Mouse (Mus musculus): ENCODE results near the gene Grb10. TPM values are rescaled to one million over a fixed set of nuclear protein-coding genes. Genes with fewer than 3 reads are reported as not detected.

Gene Grb10
- polyA plus RNA-seq, 1 experiment from 2014 or later, result 654 TPM

DNA sequence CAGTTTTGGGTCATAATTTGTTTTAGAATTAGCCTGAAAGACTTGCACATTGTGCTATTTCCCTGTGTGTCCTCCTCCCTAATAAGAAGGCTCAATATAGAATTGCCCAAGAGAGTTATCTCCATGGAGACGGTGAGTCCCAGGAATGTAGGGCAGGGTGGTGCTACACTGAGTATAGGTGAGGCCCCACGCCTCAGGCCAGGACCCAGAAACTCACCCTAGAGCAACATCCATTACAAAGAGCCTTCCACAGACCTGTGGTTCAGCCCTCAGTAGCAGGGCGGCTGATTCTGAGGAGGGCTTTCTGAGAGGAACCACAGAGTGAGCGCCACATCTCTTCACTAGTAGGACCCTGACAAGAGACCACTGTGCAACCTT, 89.5 kb downstream of the Grb10 start:
- no peaks in the 10 kb centered on the region for H3K27me3 ChIP-seq (ENCODE audit: insufficient read depth, poor library complexity, severe bottlenecking)
- peaks cover 80% of the 10 kb centered on the region for H3K36me3 ChIP-seq
- peaks cover 47% of the 10 kb centered on the region for H3K4me1 ChIP-seq
- 56% methylated on average over 4 of the region's 4 CpGs for WGBS
- no peak overlapping the region for H3K4me3 ChIP-seq
- no peak for DNase-seq (ENCODE audit: low spot score)
- H3K27ac ChIP-seq, result peak overlapping the region; percentile 87
- H3K9me3 ChIP-seq, result no peaks in the 10 kb centered on the region

DNA sequence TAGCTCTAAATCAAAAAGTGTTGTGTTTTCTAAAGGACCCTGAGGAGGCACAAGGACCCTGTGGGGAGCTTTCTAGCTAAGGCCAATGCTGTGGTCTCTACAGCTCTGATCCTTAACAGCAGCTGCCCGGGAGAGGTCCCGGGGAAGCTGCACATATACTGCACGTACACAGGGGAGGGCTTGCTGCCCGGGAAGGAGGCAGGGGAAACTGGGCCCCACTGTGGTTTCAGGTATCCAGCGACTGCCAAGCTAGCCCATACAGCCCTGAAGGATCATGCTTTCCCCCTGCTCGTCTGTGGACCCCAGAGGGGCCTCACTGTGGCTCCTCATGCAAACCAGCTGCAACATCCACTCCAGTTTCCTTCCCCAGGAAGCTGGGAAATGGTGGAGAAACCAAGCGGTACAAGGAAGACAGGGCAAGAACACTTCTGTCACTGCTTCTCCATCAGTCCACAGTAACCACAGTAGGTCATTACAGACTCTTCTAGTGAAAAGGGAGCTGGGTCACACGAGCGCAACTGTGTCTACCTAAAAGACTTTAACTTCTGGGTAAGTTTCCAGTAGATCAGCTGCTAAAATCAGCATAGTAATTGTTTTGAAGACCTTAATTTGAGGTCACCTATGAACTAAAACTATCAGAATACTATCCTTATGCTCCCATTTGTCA, 90.0 kb downstream of the Grb10 start:
- Histone ChIP-seq H3K9me3 (no peaks in the 10 kb centered on the region), H3K27me3 (ENCODE audit: insufficient read depth, poor library complexity, severe bottlenecking) (no peaks in the 10 kb centered on the region), H3K4me1 (peaks cover 41% of the 10 kb centered on the region), H3K36me3 (peaks cover 83% of the 10 kb centered on the region), H3K27ac (peak overlapping the region; percentile 87), H3K4me3 (peak overlapping the region; percentile 3; the same call in 1 of the 2 replicates)
- no peak for DNase-seq (ENCODE audit: low spot score)
- WGBS, result 46% methylated on average over 9 of the region's 9 CpGs

DNA sequence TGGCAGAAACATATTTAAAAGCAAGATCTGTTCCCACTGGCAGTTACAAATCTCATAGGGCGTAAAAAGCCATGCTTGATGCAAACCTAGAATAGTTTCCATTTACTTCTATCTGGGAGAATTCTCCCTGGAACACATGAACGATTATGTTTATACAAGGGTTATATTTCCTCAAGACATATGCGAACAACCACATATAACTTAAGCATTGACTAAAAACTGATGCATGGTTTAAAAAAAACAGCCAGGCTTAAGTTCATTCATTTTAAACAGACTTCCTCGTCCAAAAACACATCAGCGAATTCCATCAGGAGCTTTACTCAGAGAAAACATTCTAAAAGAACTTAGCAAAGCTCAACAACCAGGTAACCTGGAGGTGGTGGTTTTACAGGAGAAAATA, 90.6 kb downstream of the Grb10 start:
- Histone ChIP-seq H3K4me3 (no peak overlapping the region), H3K4me1 (peaks cover 43% of the 10 kb centered on the region), H3K9me3 (no peaks in the 10 kb centered on the region), H3K36me3 (peaks cover 86% of the 10 kb centered on the region), H3K27ac (peak overlapping the region; percentile 87), H3K27me3 (ENCODE audit: insufficient read depth, poor library complexity, severe bottlenecking) (no peaks in the 10 kb centered on the region)
- WGBS, result 84% methylated on average over 5 of the region's 5 CpGs
- DNase-seq (ENCODE audit: low spot score), result no peak

DNA sequence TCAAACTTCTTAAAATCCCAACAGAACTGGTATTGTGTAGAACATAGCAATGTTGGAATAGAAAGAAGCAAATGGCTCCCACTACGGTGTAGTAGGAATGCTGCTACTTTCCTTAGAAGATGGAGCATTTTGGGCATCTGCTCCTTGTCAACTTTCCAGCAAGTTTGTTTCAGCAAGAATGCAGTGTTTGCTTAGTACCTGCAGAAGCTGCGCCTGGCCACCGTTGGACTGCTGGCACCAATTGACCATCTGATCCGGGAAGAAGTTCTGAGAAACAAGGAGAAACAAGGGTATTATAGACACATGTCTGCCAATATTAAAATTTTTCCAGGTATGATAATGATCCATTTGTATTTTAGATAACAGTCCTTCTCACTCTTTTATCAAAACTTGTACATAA, 92.7 kb downstream of the Grb10 start:
- Histone ChIP-seq H3K27me3 (ENCODE audit: insufficient read depth, poor library complexity, severe bottlenecking) (no peaks in the 10 kb centered on the region), H3K27ac (no peak overlapping the region), H3K4me1 (peaks cover 34% of the 10 kb centered on the region), H3K4me3 (no peak overlapping the region), H3K9me3 (no peaks in the 10 kb centered on the region), H3K36me3 (peaks cover 88% of the 10 kb centered on the region)
- WGBS, result 84% methylated on average over 4 of the region's 4 CpGs
- no peak for DNase-seq (ENCODE audit: low spot score)

DNA sequence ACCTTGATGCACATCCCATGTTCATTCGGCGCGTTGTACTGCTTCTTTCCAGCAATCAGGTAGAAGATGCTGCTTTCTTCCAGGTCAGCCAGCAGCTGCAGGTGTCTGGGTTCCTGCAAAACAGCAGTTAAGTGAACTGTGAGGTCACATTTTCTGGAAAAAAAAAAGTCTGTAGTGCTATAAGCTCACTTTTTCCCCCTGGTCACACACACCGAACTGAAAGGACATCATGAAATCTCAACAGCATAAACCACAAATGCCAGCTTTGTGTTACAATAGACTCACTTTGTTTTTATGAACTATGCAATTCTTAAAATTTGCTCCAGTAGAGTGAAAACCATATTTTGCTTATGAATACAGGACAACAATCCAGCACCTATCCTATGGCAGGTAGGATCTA, 93.7 kb downstream of the Grb10 start:
- WGBS, result 92% methylated on average over 4 of the region's 4 CpGs
- Histone ChIP-seq H3K27me3 (ENCODE audit: insufficient read depth, poor library complexity, severe bottlenecking) (no peaks in the 10 kb centered on the region), H3K36me3 (peaks cover 85% of the 10 kb centered on the region), H3K27ac (no peak overlapping the region), H3K4me1 (peaks cover 27% of the 10 kb centered on the region), H3K9me3 (no peaks in the 10 kb centered on the region), H3K4me3 (no peak overlapping the region)
- no peak for DNase-seq (ENCODE audit: low spot score)

DNA sequence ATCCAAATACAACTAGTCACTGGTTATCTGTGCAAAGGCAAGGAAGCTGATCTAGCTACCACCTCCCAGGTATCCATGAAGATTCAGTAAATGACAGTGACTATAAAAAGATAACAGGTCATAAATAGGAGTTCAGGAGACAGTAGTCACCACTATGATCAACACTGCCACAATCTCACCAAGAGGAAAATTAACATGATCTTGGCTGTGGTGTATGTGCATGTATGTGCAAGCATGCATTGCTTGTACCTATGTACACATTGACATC, 94.5 kb downstream of the Grb10 start:
- no peak overlapping the region for H3K4me3 ChIP-seq
- H3K27me3 ChIP-seq (ENCODE audit: insufficient read depth, poor library complexity, severe bottlenecking), result no peaks in the 10 kb centered on the region
- DNase-seq (ENCODE audit: low spot score), result no peak
- no peaks in the 10 kb centered on the region for H3K9me3 ChIP-seq
- H3K36me3 ChIP-seq, result peaks cover 85% of the 10 kb centered on the region
- H3K4me1 ChIP-seq, result peaks cover 21% of the 10 kb centered on the region
- H3K27ac ChIP-seq, result no peak overlapping the region

DNA sequence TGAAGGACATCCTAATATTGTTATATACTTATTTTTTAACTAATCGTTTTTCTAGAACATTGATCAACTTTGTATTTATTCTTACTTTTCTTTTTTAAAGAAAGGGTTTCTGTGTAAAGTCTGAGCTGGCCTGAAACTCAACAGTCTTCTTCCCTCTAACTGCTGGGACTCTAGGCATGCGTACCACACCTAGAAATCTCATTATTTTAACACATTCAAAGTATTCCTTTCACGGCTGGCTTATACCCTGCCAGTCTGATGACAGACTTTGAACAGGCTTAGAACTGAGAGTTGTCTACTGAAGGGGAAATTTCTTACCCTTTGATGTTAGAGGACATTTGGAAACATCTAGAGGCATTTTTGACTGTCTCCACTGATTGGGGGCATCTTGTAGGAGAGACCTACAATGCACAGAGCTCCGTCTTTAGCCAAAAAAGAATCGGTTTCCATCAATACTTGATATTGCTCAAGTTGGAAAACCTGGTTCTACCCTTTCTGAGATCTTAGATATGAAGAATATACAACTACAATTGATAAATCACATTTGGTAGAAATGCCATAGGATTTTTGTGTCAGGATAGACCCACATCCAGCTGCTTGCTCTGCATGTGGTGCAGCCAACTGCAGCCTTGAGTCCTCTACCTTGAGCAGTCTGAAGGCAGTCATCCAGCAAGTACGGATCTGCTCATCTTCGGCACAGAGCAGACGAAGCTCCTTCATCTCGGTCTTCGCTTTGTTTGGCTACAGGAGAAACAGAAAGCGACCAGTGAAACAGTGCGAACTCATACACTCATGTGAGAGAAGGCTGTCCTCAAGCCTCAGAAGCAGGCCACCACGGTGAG, 95.0 kb downstream of the Grb10 start:
- H3K4me1 ChIP-seq, result peaks cover 15% of the 10 kb centered on the region
- DNase-seq (ENCODE audit: low spot score), result no peak
- no peak overlapping the region for H3K4me3 ChIP-seq
- H3K9me3 ChIP-seq, result no peaks in the 10 kb centered on the region
- H3K27ac ChIP-seq, result peak overlapping the region; percentile 77; the same call in 1 of the 2 replicates
- H3K36me3 ChIP-seq, result peaks cover 85% of the 10 kb centered on the region
- WGBS, result 85% methylated on average over 13 of the region's 13 CpGs
- no peaks in the 10 kb centered on the region for H3K27me3 ChIP-seq (ENCODE audit: insufficient read depth, poor library complexity, severe bottlenecking)

DNA sequence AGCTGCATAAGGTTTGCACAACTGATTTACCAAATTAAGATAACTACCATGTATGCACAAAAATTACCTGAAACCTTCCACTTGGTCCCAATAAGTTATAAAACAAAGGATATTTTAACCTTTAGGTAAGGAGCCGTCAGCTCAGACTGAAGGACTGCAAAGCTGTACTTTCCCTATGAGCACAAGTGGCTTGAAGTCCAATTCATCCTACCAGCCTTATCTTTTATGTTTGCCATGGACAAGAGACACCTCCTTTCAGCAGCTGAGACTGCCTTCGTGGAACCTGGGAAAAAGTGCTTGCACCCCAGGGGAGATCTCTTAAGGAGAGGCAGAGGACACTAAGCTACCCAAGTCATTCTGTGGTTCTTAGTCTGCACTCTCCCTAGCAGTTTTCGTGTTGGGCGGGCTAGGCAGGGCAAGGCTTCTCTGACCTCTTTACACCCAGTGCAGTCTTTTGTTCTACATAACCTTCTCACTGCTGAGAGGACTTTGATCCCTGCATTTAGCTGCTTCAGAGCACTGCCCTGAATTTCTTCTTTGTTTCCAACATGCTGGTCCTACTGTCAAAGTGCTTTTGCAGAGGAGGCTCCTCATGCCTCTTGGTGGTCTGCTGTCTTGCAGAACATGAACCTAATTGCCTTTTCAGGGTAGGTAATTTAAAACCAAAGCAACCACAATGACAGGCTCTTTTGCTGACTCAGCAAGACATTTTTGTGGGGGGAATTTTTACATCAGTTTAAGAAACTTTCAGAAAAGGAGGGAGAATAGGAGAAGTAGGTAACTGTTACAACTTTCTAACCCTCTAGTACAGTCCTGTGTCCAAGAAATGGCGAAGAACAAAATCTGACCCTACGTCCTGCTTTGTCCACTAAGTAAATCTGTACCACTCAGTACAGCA, 95.9 kb downstream of the Grb10 start:
- Histone ChIP-seq H3K27ac (peak overlapping the region; percentile 77), H3K4me1 (peaks cover 13% of the 10 kb centered on the region), H3K4me3 (no peak overlapping the region), H3K36me3 (peaks cover 89% of the 10 kb centered on the region), H3K9me3 (no peaks in the 10 kb centered on the region), H3K27me3 (ENCODE audit: insufficient read depth, poor library complexity, severe bottlenecking) (no peaks in the 10 kb centered on the region)
- 62% methylated on average over 6 of the region's 6 CpGs for WGBS
- DNase-seq (ENCODE audit: low spot score), result peak; percentile 65

DNA sequence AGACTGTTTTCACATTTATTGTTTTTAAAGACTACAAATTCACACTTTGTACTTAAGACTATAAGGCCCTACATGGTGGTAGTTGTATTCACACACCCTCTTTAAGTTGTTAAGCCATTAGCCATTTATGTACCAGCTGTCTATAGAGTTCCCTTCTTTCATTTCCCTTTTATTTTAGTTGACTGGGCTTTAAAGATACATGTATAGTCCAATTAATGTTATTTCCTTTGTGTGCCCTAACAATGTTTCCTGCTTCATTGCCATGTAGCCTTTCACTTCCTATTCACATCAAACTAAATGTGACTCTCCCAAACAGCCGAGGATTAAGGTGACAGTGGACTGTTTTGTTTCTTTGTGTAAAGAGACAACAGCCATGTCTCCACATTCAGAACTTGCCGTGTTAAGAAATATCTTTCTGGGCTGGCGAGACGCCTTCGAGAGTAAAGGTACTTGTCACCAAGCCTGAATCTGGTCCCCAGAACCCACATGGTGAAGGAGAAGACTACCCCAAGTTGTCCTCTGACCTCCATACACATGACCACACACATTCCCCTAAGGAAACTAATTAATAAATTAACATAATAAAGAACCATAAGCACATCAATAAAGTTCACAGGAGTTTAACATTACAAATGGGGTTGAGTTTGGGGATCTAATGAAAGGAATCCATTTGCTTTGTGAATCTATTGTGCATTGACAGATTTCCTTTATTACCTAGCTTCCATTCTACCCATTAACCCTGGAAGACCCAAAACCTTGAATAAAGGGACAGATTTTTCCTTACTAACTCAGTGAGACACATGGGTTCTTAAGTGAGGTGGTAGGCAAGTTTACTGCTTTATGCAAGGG, 97.4 kb downstream of the Grb10 start:
- H3K4me1 ChIP-seq, result peaks cover 17% of the 10 kb centered on the region
- 87% methylated on average over 5 of the region's 5 CpGs for WGBS
- DNase-seq (ENCODE audit: low spot score), result peak; percentile 53
- no peak overlapping the region for H3K4me3 ChIP-seq
- H3K27me3 ChIP-seq (ENCODE audit: insufficient read depth, poor library complexity, severe bottlenecking), result no peaks in the 10 kb centered on the region
- H3K27ac ChIP-seq, result no peak overlapping the region; the same call in 1 of the 2 replicates
- H3K9me3 ChIP-seq, result no peaks in the 10 kb centered on the region
- peaks cover 90% of the 10 kb centered on the region for H3K36me3 ChIP-seq

DNA sequence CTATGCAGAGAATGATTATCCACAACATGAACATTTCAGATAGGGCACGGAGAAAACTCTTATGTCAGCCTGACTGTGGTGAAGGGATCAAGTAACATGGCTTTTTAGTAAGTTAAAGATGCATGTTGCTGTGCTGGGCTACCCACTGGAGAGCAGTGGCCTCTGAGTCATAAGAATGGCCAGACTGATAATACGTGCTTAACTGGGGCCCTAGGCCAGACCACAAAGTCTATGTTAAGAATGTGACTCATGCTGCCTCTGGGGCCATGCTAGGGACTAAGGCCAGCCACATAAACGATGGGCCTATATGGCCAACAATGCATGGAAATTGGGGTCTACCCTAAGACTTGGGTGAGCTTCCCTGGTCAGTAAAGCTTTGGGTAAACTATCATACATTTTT, 98.9 kb downstream of the Grb10 start:
- H3K27ac ChIP-seq, result peak overlapping the region; percentile 43
- DNase-seq (ENCODE audit: low spot score), result peak; percentile 78
- H3K36me3 ChIP-seq, result peaks cover 91% of the 10 kb centered on the region
- 31% methylated on average over 3 of the region's 3 CpGs for WGBS
- H3K4me1 ChIP-seq, result peaks cover 20% of the 10 kb centered on the region
- H3K4me3 ChIP-seq, result no peak overlapping the region
- H3K9me3 ChIP-seq, result no peaks in the 10 kb centered on the region
- no peaks in the 10 kb centered on the region for H3K27me3 ChIP-seq (ENCODE audit: insufficient read depth, poor library complexity, severe bottlenecking)

DNA sequence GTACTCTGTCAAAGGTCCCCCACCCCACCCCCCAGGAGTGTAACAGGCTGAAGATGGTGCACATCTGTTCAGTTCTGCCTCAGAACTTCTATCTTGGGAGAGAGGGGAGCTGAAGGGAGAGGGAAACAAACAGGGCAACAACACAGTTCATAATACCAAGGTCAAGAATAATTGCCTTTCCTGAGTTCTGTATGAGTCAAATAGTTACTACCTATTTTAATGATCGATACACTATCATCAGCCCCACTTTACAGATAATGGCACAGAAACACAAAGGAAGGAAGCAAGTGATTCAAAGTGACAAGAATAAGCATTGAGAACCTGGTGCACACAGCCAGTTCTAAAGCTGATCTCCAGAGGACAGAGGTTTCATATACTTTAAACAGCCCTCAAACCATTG, 99.9 kb downstream of the Grb10 start:
- DNase-seq (ENCODE audit: low spot score), result no peak
- 84% methylated on average over 1 of the region's 1 CpGs for WGBS
- H3K27ac ChIP-seq, result peak overlapping the region; percentile 31; the same call in 1 of the 2 replicates
- no peak overlapping the region for H3K4me3 ChIP-seq
- H3K4me1 ChIP-seq, result peaks cover 20% of the 10 kb centered on the region
- no peaks in the 10 kb centered on the region for H3K9me3 ChIP-seq
- peaks cover 91% of the 10 kb centered on the region for H3K36me3 ChIP-seq
- H3K27me3 ChIP-seq (ENCODE audit: insufficient read depth, poor library complexity, severe bottlenecking), result no peaks in the 10 kb centered on the region

DNA sequence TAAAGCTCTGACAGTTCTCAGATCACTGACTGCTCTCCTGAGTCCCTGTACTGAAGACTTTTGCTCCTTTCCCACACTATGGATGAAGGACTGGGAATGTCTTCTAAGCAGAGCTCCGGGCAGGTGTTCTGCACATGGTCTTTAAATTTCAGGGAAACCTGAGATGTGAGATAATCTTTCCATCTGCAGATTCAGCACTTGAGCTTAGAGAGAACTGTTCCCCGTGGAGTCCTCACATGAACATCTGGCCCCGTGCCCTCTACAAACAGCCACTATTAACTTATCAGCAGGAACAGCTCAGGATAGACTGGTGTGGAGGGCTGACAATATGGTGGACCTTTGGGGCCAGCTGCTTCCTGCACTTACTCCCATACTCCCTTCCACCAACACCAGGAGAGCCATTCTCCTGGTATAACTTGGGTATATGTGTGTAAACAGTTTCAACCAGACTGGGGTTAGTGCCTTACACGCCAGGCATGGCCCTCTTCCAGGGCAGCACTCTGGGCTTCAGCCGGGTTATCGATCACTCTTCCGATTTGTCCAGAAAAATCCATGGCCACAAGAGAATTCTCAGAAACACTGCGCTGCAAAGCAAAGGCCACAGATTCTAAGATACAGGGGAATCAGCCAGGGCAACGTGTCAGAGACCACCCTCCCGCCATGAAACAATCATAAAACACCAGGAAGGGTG, 101.0 kb downstream of the Grb10 start:
- DNase-seq (ENCODE audit: low spot score), result peak; percentile 58
- Histone ChIP-seq H3K27me3 (ENCODE audit: insufficient read depth, poor library complexity, severe bottlenecking) (no peaks in the 10 kb centered on the region), H3K9me3 (no peaks in the 10 kb centered on the region), H3K4me1 (peaks cover 13% of the 10 kb centered on the region), H3K36me3 (peaks cover 91% of the 10 kb centered on the region), H3K27ac (peak overlapping the region; percentile 65; the same call in 1 of the 2 replicates), H3K4me3 (no peak overlapping the region)
- 83% methylated on average over 10 of the region's 10 CpGs for WGBS

Data from heart, embryonic 10.5 days (tissue).